Mouse (Mus musculus) olfactory bulb, adult 2 months (tissue): ENCODE measurements around the gene Ppp2r5e.

ENCODE experiments used
- CTCF ChIP-seq: fragments of 200-500 bp; IDR thresholded peaks from 2 replicates; pipeline ENCODE4 v1.5.1; 2012; ENCODE audit warnings: low read depth, mild to moderate bottlenecking, low read length, moderate library complexity; ENCODE audit not compliant: insufficient read depth
- POLR2A ChIP-seq: fragments of 200-500 bp; IDR thresholded peaks from 2 replicates; pipeline ENCODE4 v1.6.1; 2012; ENCODE audit warnings: mild to moderate bottlenecking, low read depth, low read length, moderate library complexity; ENCODE audit not compliant: insufficient read depth

GRCm38 (mm10) chr12:75511520-75511919 is 84.5 kb downstream of the Ppp2r5e start:
- no peak for TF ChIP-seq CTCF
- no peak for TF ChIP-seq POLR2A
